Mouse (Mus musculus): ENCODE measurements around the gene Arfgap1. TPM values are rescaled to one million over a fixed set of nuclear protein-coding genes. Genes with fewer than 3 reads are reported as not detected.

Gene Arfgap1
- polyA plus RNA-seq, 1 experiment from 2014 or later = 77.0 TPM

- ATAC-seq (replicated peaks; ENCODE audit: low FRiP score, low TSS enrichment, low read depth) (no peak), DNase-seq (ENCODE audit: low spot score) (no peak)
Observed at GRCm38 (mm10) chr2:180941869-180942268, 25.2 kb upstream of the Arfgap1 start.

GRCm38 (mm10) chr2:180949947-180950346, 17.1 kb upstream of the Arfgap1 start:
- no peak overlapping the region for H3K4me2 ChIP-seq (ENCODE audit: low read length)
- DNase-seq (ENCODE audit: low spot score) = no peak
- H3K27me3 ChIP-seq (replicated peaks; ENCODE audit: control insufficient read depth, insufficient read depth, low read length) = no peaks in the 10 kb centered on the region
- peaks cover 21% of the 10 kb centered on the region; the same call in 1 of the 2 replicates for H3K4me1 ChIP-seq (replicated peaks; ENCODE audit: control insufficient read depth, insufficient read depth, low read length)
- no peak overlapping the region for H3K4me3 ChIP-seq (ENCODE audit: low read depth, low read length)
- ATAC-seq (replicated peaks; ENCODE audit: low FRiP score, low TSS enrichment, low read depth) = no peak
- H3K9me3 ChIP-seq (ENCODE audit: control insufficient read depth, low read length) = no peaks in the 10 kb centered on the region
- no peaks in the 10 kb centered on the region for H3K36me3 ChIP-seq (ENCODE audit: control insufficient read depth, insufficient read depth, low read length)
- 50% methylated on average over 1 of the region's 1 CpGs for WGBS
- H3K27ac ChIP-seq (ENCODE audit: low read depth) = no peak overlapping the region
- H3K9ac ChIP-seq (ENCODE audit: low read length) = no peak overlapping the region

More at GRCm38 (mm10) chr2:180941869-180942268, 25.2 kb upstream of the Arfgap1 start:
- no peak overlapping the region for H3K4me3 ChIP-seq (ENCODE audit: low read depth, low read length)
- H3K9ac ChIP-seq (ENCODE audit: low read length) = no peak overlapping the region
- no peak overlapping the region for H3K27ac ChIP-seq (ENCODE audit: low read depth)
- H3K4me1 ChIP-seq (replicated peaks; ENCODE audit: control insufficient read depth, insufficient read depth, low read length) = no peaks in the 10 kb centered on the region
- H3K27me3 ChIP-seq (replicated peaks; ENCODE audit: control insufficient read depth, insufficient read depth, low read length) = no peaks in the 10 kb centered on the region
- no peaks in the 10 kb centered on the region for H3K9me3 ChIP-seq (ENCODE audit: control insufficient read depth, low read length)
- no peak overlapping the region for H3K4me2 ChIP-seq (ENCODE audit: low read length)
- 0 out of 2 replicates have a peak, but pooled peaks cover 6% of the 10 kb centered on the region for H3K36me3 ChIP-seq (ENCODE audit: control insufficient read depth, insufficient read depth, low read length)

GRCm38 (mm10) chr2:180952731-180953171, 14.3 kb upstream of the Arfgap1 start:
- 18% methylated on average over 9 of the region's 9 CpGs for WGBS
- peak overlapping the region; percentile 38; the same call in 1 of the 2 replicates for H3K9ac ChIP-seq (ENCODE audit: low read length)
- peak overlapping the region; percentile 62 for H3K4me3 ChIP-seq (ENCODE audit: low read depth, low read length)
- H3K4me2 ChIP-seq (ENCODE audit: low read length) = peak overlapping the region; percentile 63
- peaks cover 27% of the 10 kb centered on the region; the same call in 1 of the 2 replicates for H3K4me1 ChIP-seq (replicated peaks; ENCODE audit: control insufficient read depth, insufficient read depth, low read length)
- peak; percentile 59 for DNase-seq (ENCODE audit: low spot score)
- H3K27ac ChIP-seq (ENCODE audit: low read depth) = peak overlapping the region; percentile 76
- no peaks in the 10 kb centered on the region for H3K9me3 ChIP-seq (ENCODE audit: control insufficient read depth, low read length)
- no peaks in the 10 kb centered on the region for H3K36me3 ChIP-seq (ENCODE audit: control insufficient read depth, insufficient read depth, low read length)
- H3K27me3 ChIP-seq (replicated peaks; ENCODE audit: control insufficient read depth, insufficient read depth, low read length) = no peaks in the 10 kb centered on the region
- no peak for ATAC-seq (replicated peaks; ENCODE audit: low FRiP score, low TSS enrichment, low read depth)

GRCm38 (mm10) chr2:180953638-180954037, 13.4 kb upstream of the Arfgap1 start:
- Histone ChIP-seq H3K4me1 (replicated peaks; ENCODE audit: control insufficient read depth, insufficient read depth, low read length) (peaks cover 27% of the 10 kb centered on the region; the same call in 1 of the 2 replicates), H3K4me3 (ENCODE audit: low read depth, low read length) (peak overlapping the region; percentile 62), H3K4me2 (ENCODE audit: low read length) (peak overlapping the region; percentile 63), H3K27ac (ENCODE audit: low read depth) (peak overlapping the region; percentile 76), H3K27me3 (replicated peaks; ENCODE audit: control insufficient read depth, insufficient read depth, low read length) (no peaks in the 10 kb centered on the region), H3K9ac (ENCODE audit: low read length) (peak overlapping the region; percentile 43), H3K36me3 (ENCODE audit: control insufficient read depth, insufficient read depth, low read length) (no peaks in the 10 kb centered on the region), H3K9me3 (ENCODE audit: control insufficient read depth, low read length) (no peaks in the 10 kb centered on the region)
- ATAC-seq (replicated peaks; ENCODE audit: low FRiP score, low TSS enrichment, low read depth) = no peak
- DNase-seq (ENCODE audit: low spot score) = no peak
- 43% methylated on average over 2 of the region's 2 CpGs for WGBS

GRCm38 (mm10) chr2:180954061-180955047, 12.7 kb upstream of the Arfgap1 start, which contains the start of gene Nkain4:
Nkain4 (minus strand) TSS chr2:180954699.
- ATAC-seq (replicated peaks; ENCODE audit: low FRiP score, low TSS enrichment, low read depth) (peak; percentile 90), DNase-seq (ENCODE audit: low spot score) (peak; percentile 86)
- H3K4me1 ChIP-seq (replicated peaks; ENCODE audit: control insufficient read depth, insufficient read depth, low read length) = peaks cover 27% of the 10 kb centered on the region; the same call in 1 of the 2 replicates
- no peaks in the 10 kb centered on the region for H3K36me3 ChIP-seq (ENCODE audit: control insufficient read depth, insufficient read depth, low read length)
- H3K4me2 ChIP-seq (ENCODE audit: low read length) = peak within 1 kb of the TSS; percentile 63
- peak within 1 kb of the TSS; percentile 43 for H3K9ac ChIP-seq (ENCODE audit: low read length)
- no peaks in the 10 kb centered on the region for H3K27me3 ChIP-seq (replicated peaks; ENCODE audit: control insufficient read depth, insufficient read depth, low read length)
- peak within 1 kb of the TSS; percentile 62 for H3K4me3 ChIP-seq (ENCODE audit: low read depth, low read length)
- H3K27ac ChIP-seq (ENCODE audit: low read depth) = peak within 1 kb of the TSS; percentile 76
- WGBS = 1% methylated on average over 52 of the region's 52 CpGs
- no peaks in the 10 kb centered on the region for H3K9me3 ChIP-seq (ENCODE audit: control insufficient read depth, low read length)

- Histone ChIP-seq H3K9ac (ENCODE audit: low read length) (no peak overlapping the region), H3K27me3 (replicated peaks; ENCODE audit: control insufficient read depth, insufficient read depth, low read length) (no peaks in the 10 kb centered on the region), H3K4me3 (ENCODE audit: low read depth, low read length) (no peak overlapping the region), H3K4me2 (ENCODE audit: low read length) (no peak overlapping the region), H3K36me3 (ENCODE audit: control insufficient read depth, insufficient read depth, low read length) (no peaks in the 10 kb centered on the region), H3K9me3 (ENCODE audit: control insufficient read depth, low read length) (no peaks in the 10 kb centered on the region), H3K27ac (ENCODE audit: low read depth) (no peak overlapping the region), H3K4me1 (replicated peaks; ENCODE audit: control insufficient read depth, insufficient read depth, low read length) (0 out of 2 replicates have a peak, but pooled peaks cover 11% of the 10 kb centered on the region)
- ATAC-seq (replicated peaks; ENCODE audit: low FRiP score, low TSS enrichment, low read depth) = no peak
- DNase-seq (ENCODE audit: low spot score) = no peak
- WGBS = 66% methylated on average over 7 of the region's 7 CpGs
Observed at GRCm38 (mm10) chr2:180959605-180960004, 7.4 kb upstream of the Arfgap1 start.

- 42% methylated on average over 3 of the region's 3 CpGs for WGBS
- H3K36me3 ChIP-seq (ENCODE audit: control insufficient read depth, insufficient read depth, low read length) = no peaks in the 10 kb centered on the region
- H3K4me3 ChIP-seq (ENCODE audit: low read depth, low read length) = no peak overlapping the region
- DNase-seq (ENCODE audit: low spot score) (no peak), ATAC-seq (replicated peaks; ENCODE audit: low FRiP score, low TSS enrichment, low read depth) (no peak)
- H3K9ac ChIP-seq (ENCODE audit: low read length) = no peak overlapping the region
- H3K4me2 ChIP-seq (ENCODE audit: low read length) = no peak overlapping the region
- no peaks in the 10 kb centered on the region for H3K9me3 ChIP-seq (ENCODE audit: control insufficient read depth, low read length)
- no peak overlapping the region for H3K27ac ChIP-seq (ENCODE audit: low read depth)
- H3K27me3 ChIP-seq (replicated peaks; ENCODE audit: control insufficient read depth, insufficient read depth, low read length) = no peaks in the 10 kb centered on the region
- 0 out of 2 replicates have a peak, but pooled peaks cover 8% of the 10 kb centered on the region for H3K4me1 ChIP-seq (replicated peaks; ENCODE audit: control insufficient read depth, insufficient read depth, low read length)
Observed at GRCm38 (mm10) chr2:180960187-180960586, 6.8 kb upstream of the Arfgap1 start.

- Histone ChIP-seq H3K4me1 (replicated peaks; ENCODE audit: control insufficient read depth, insufficient read depth, low read length) (peaks cover 3% of the 10 kb centered on the region), H3K4me2 (ENCODE audit: low read length) (no peak overlapping the region), H3K27me3 (replicated peaks; ENCODE audit: control insufficient read depth, insufficient read depth, low read length) (no peaks in the 10 kb centered on the region), H3K27ac (ENCODE audit: low read depth) (peak overlapping the region; percentile 58; the same call in 1 of the 2 replicates), H3K9ac (ENCODE audit: low read length) (no peak overlapping the region), H3K4me3 (ENCODE audit: low read depth, low read length) (no peak overlapping the region), H3K9me3 (ENCODE audit: control insufficient read depth, low read length) (no peaks in the 10 kb centered on the region), H3K36me3 (ENCODE audit: control insufficient read depth, insufficient read depth, low read length) (no peaks in the 10 kb centered on the region)
- DNase-seq (ENCODE audit: low spot score) = no peak
- peak; percentile 72 for ATAC-seq (replicated peaks; ENCODE audit: low FRiP score, low TSS enrichment, low read depth)
- WGBS = 65% methylated on average over 2 of the region's 2 CpGs
Observed at GRCm38 (mm10) chr2:180962616-180963308, 4.3 kb upstream of the Arfgap1 start.

Data from intestine, embryonic 14.5 days (tissue).